In the genomic region with DNA sequence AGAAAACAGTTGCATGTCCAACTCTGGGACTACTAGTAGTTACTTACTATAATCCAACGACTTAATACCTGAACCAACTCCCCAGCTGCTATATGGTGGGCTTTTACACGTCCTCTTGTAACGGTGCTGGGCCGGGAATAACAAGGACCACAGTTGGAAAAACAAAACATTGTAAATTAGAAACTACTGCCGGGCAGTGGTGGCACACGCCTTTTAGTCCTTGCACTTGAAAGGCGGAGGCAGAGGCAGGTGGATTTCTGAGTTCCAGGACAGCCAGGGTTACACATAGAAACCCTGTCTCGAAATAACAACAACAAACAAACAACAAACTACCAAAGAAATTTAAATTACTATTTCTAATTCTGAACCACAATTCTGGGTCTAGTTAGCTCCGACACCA, we compare ENCODE assay signal across 8 mouse cellular contexts. TPM values are rescaled to one million over a fixed set of nuclear protein-coding genes. Genes with fewer than 3 reads are reported as not detected.
DNase-seq lines count a peak whose midpoint lies in the region; ATAC-seq and TF ChIP-seq lines count a peak whose summit lies in the region.

No protein-coding gene starts in this region.

- no peaks in the 10 kb centered on the region for H3K27me3 ChIP-seq in lung, embryonic 14.5 days (ENCODE audit: insufficient read depth, low read length)
- H3K27me3 ChIP-seq in embryonic facial prominence, embryonic 15.5 days = no peaks in the 10 kb centered on the region
- H3K27me3 ChIP-seq in limb, embryonic 10.5 days (ENCODE audit: low read depth, poor library complexity, severe bottlenecking) = no peaks in the 10 kb centered on the region

- H3K4me3 ChIP-seq in lung, embryonic 14.5 days (ENCODE audit: low read depth, low read length) = peak overlapping the region; percentile 63
- peak overlapping the region; percentile 67 for H3K4me3 ChIP-seq in embryonic facial prominence, embryonic 15.5 days (replicated peaks)
- H3K4me3 ChIP-seq in limb, embryonic 10.5 days = peak overlapping the region; percentile 66
- peak overlapping the region; percentile 61 for H3K4me3 ChIP-seq in olfactory bulb, adult 2 months (ENCODE audit: insufficient read depth, low read depth, low read length)

- TF ChIP-seq CTCF in lung, embryonic 14.5 days (IDR thresholded peaks at IDR 0.05; ENCODE audit: low read depth) = no peak
- TF ChIP-seq CTCF in olfactory bulb, adult 2 months (IDR thresholded peaks at IDR 0.05; ENCODE audit: insufficient read depth, low read depth, low read length) = no peak

- WGBS in lung, embryonic 14.5 days = 1% methylated on average over 9 of the region's 9 CpGs
- WGBS in embryonic facial prominence, embryonic 15.5 days = 3% methylated on average over 9 of the region's 9 CpGs
- WGBS in limb, embryonic 10.5 days = 5% methylated on average over 9 of the region's 9 CpGs
- WGBS in olfactory bulb, adult 2 months = 2% methylated on average over 9 of the region's 9 CpGs

- peaks cover 27% of the 10 kb centered on the region for H3K36me3 ChIP-seq in lung, embryonic 14.5 days (ENCODE audit: insufficient read depth)
- H3K36me3 ChIP-seq in embryonic facial prominence, embryonic 15.5 days = peaks cover 20% of the 10 kb centered on the region
- H3K36me3 ChIP-seq in limb, embryonic 10.5 days = peaks cover 38% of the 10 kb centered on the region

- TF ChIP-seq POLR2A in olfactory bulb, adult 2 months (IDR thresholded peaks at IDR 0.05; ENCODE audit: insufficient read depth, low read depth, low read length) = no peak

- no peaks in the 10 kb centered on the region for H3K9me3 ChIP-seq in lung, embryonic 14.5 days (ENCODE audit: low read depth, low read length)
- H3K9me3 ChIP-seq in embryonic facial prominence, embryonic 15.5 days (replicated peaks) = no peaks in the 10 kb centered on the region
- H3K9me3 ChIP-seq in limb, embryonic 10.5 days (replicated peaks) = no peaks in the 10 kb centered on the region

- peaks cover 3% of the 10 kb centered on the region; the same call in 1 of the 2 replicates for H3K4me1 ChIP-seq in lung, embryonic 14.5 days (ENCODE audit: insufficient read depth)
- H3K4me1 ChIP-seq in embryonic facial prominence, embryonic 15.5 days = peaks cover 14% of the 10 kb centered on the region
- peaks cover 22% of the 10 kb centered on the region for H3K4me1 ChIP-seq in limb, embryonic 10.5 days
- H3K4me1 ChIP-seq in olfactory bulb, adult 2 months (ENCODE audit: control insufficient read depth, insufficient read depth, low read length) = peaks cover 9% of the 10 kb centered on the region

- no peak for ATAC-seq in lung, embryonic 14.5 days (ENCODE audit: insufficient read depth)
- ATAC-seq in embryonic facial prominence, embryonic 15.5 days (ENCODE audit: insufficient number of reproducible peaks, low FRiP score, low TSS enrichment, low read depth) = no peak

- intact Hi-C loops in left cerebral cortex, postnatal 10 days (cut with DNase I) = no loop called here

- peak overlapping the region; percentile 64 for H3K9ac ChIP-seq in lung, embryonic 14.5 days
- H3K9ac ChIP-seq in embryonic facial prominence, embryonic 15.5 days = peak overlapping the region; percentile 46

- peak overlapping the region; percentile 87 for H3K4me2 ChIP-seq in lung, embryonic 14.5 days
- peak overlapping the region; percentile 75 for H3K4me2 ChIP-seq in embryonic facial prominence, embryonic 15.5 days (replicated peaks)

- DNase-seq in lung, embryonic 14.5 days = no peak
- DNase-seq in lung, postnatal 36 days = no peak
- DNase-seq in limb, embryonic 10.5 days (ENCODE audit: low spot score) = no peak
- DNase-seq in left cerebral cortex, postnatal 10 days (ENCODE audit: extremely low spot score in 1 of 2, low spot score in 2 of 2) = no peak
- DNase-seq in urinary bladder, adult 2 months (ENCODE audit: low spot score) = no peak
- no peak for DNase-seq in spleen, adult 12 weeks (ENCODE audit: low spot score)

- no peak overlapping the region for H3K27ac ChIP-seq in lung, embryonic 14.5 days (ENCODE audit: low read depth)
- peak overlapping the region; percentile 45; the same call in 1 of the 2 replicates for H3K27ac ChIP-seq in embryonic facial prominence, embryonic 15.5 days (replicated peaks)
- H3K27ac ChIP-seq in limb, embryonic 10.5 days = peak overlapping the region; percentile 88
- H3K27ac ChIP-seq in olfactory bulb, adult 2 months (ENCODE audit: insufficient read depth, low read depth, low read length) = no peak overlapping the region

RNA-seq across cellular contexts. Expression of a gene that starts 0.4 kb away (rescaled TPM):
- 25.6 and 28.1 TPM in 2 replicates for polyA plus RNA-seq in lung, embryonic 14.5 days (2014; fragmentation: Nextera tagmentation; extraction: Ambion mirVana)
- 27.9 and 29.1 TPM in 2 replicates for polyA plus RNA-seq in embryonic facial prominence, embryonic 15.5 days (2015; fragmentation: Nextera tagmentation; extraction: Ambion mirVana)
- 57.8 and 58.8 TPM in 2 replicates for polyA plus RNA-seq in limb, embryonic 10.5 days (2016; fragmentation: Nextera tagmentation; extraction: Ambion mirVana)
- polyA plus RNA-seq in olfactory bulb, adult 2 months (2012; ENCODE audit: insufficient read depth, insufficient read length, low replicate concordance, missing spikeins) = not detected in 2 replicates
- 1 to 10 TPM; 8.0 to 8.3 TPM for total RNA-seq in left cerebral cortex, postnatal 10 days (2021)
- 15.4 and 20.7 TPM in 2 replicates for polyA plus RNA-seq in urinary bladder, adult 2 months (2012; rRNA removed)

RNA-seq across cellular contexts. Expression of a gene that starts 7.1 kb away (rescaled TPM):
- polyA plus RNA-seq in lung, embryonic 14.5 days (2014; fragmentation: Nextera tagmentation; extraction: Ambion mirVana) = 6.4 and 7.4 TPM in 2 replicates
- polyA plus RNA-seq in embryonic facial prominence, embryonic 15.5 days (2015; fragmentation: Nextera tagmentation; extraction: Ambion mirVana) = 6.6 and 7.9 TPM in 2 replicates
- 5.7 and 9.6 TPM in 2 replicates for polyA plus RNA-seq in limb, embryonic 10.5 days (2016; fragmentation: Nextera tagmentation; extraction: Ambion mirVana)
- polyA plus RNA-seq in olfactory bulb, adult 2 months (2012; ENCODE audit: insufficient read depth, insufficient read length, low replicate concordance, missing spikeins) = 194 TPM in 1 of 2 replicates, not detected in the other
- total RNA-seq in left cerebral cortex, postnatal 10 days (2021) = 10 to 100 TPM; 21.9 to 23.2 TPM
- polyA plus RNA-seq in urinary bladder, adult 2 months (2012; rRNA removed) = 17.0 and 17.5 TPM in 2 replicates

RNA-seq across cellular contexts. Expression of a gene that starts 11.7 kb away (rescaled TPM):
- 30.8 and 31.0 TPM in 2 replicates for polyA plus RNA-seq in lung, embryonic 14.5 days (2014; fragmentation: Nextera tagmentation; extraction: Ambion mirVana)
- polyA plus RNA-seq in embryonic facial prominence, embryonic 15.5 days (2015; fragmentation: Nextera tagmentation; extraction: Ambion mirVana) = 28.1 and 28.9 TPM in 2 replicates
- 33.7 and 34.3 TPM in 2 replicates for polyA plus RNA-seq in limb, embryonic 10.5 days (2016; fragmentation: Nextera tagmentation; extraction: Ambion mirVana)
- not detected in 2 replicates for polyA plus RNA-seq in olfactory bulb, adult 2 months (2012; ENCODE audit: insufficient read depth, insufficient read length, low replicate concordance, missing spikeins)
- total RNA-seq in left cerebral cortex, postnatal 10 days (2021) = 10 to 100 TPM; 37.0 to 38.4 TPM
- polyA plus RNA-seq in urinary bladder, adult 2 months (2012; rRNA removed) = 41.3 and 46.0 TPM in 2 replicates

RNA-seq across cellular contexts. Expression of a gene that starts 16.7 kb away (rescaled TPM):
- 4.7 and 4.9 TPM in 2 replicates for polyA plus RNA-seq in lung, embryonic 14.5 days (2014; fragmentation: Nextera tagmentation; extraction: Ambion mirVana)
- 7.0 and 9.0 TPM in 2 replicates for polyA plus RNA-seq in embryonic facial prominence, embryonic 15.5 days (2015; fragmentation: Nextera tagmentation; extraction: Ambion mirVana)
- polyA plus RNA-seq in limb, embryonic 10.5 days (2016; fragmentation: Nextera tagmentation; extraction: Ambion mirVana) = 7.6 and 8.2 TPM in 2 replicates
- not detected in 2 replicates for polyA plus RNA-seq in olfactory bulb, adult 2 months (2012; ENCODE audit: insufficient read depth, insufficient read length, low replicate concordance, missing spikeins)
- total RNA-seq in left cerebral cortex, postnatal 10 days (2021) = 1 to 10 TPM; 3.0 to 3.6 TPM
- 3.1 and 3.2 TPM in 2 replicates for polyA plus RNA-seq in urinary bladder, adult 2 months (2012; rRNA removed)

RNA-seq across cellular contexts. Expression of a gene that starts 47.8 kb away (rescaled TPM):
- 110 and 117 TPM in 2 replicates for polyA plus RNA-seq in lung, embryonic 14.5 days (2014; fragmentation: Nextera tagmentation; extraction: Ambion mirVana)
- polyA plus RNA-seq in embryonic facial prominence, embryonic 15.5 days (2015; fragmentation: Nextera tagmentation; extraction: Ambion mirVana) = 92.6 and 96.0 TPM in 2 replicates
- polyA plus RNA-seq in limb, embryonic 10.5 days (2016; fragmentation: Nextera tagmentation; extraction: Ambion mirVana) = 115 and 132 TPM in 2 replicates
- not detected in 2 replicates for polyA plus RNA-seq in olfactory bulb, adult 2 months (2012; ENCODE audit: insufficient read depth, insufficient read length, low replicate concordance, missing spikeins)
- total RNA-seq in left cerebral cortex, postnatal 10 days (2021) = 100 to 1,000 TPM; 183 to 192 TPM
- polyA plus RNA-seq in urinary bladder, adult 2 months (2012; rRNA removed) = 63.6 and 67.7 TPM in 2 replicates

Comparison
In these comparisons a context has a peak if more than half of its experiments do, and no peak if none do; other contexts are left out.
1. H3K27ac ChIP-seq: peak in embryonic facial prominence, embryonic 15.5 days (single experiment) and limb, embryonic 10.5 days (single experiment); none in lung, embryonic 14.5 days (single experiment) and olfactory bulb, adult 2 months (single experiment).
2. Peak in every context shown above with its lines, with median percentiles within 50 percentile points of each other: H3K4me3 ChIP-seq.